Comparison of ENCODE assay signal across 19 mouse cellular contexts in genomic region chr1:69499652-69500051, GRCm38 (mm10).
"Had no signal": no experiment of that assay in that cellular context is flagged by ENCODE, and none has a peak within 500 bp of the region (broad histone marks: within the 10 kb centered on the region; RNA-seq: fewer than 3 reads in every experiment).

No protein-coding gene starts in this region.

- ATAC-seq: intestine, embryonic 16.5 days had no signal

- H3K4me1 ChIP-seq: limb, embryonic 10.5 days; limb, embryonic 13.5 days; midbrain, embryonic 13.5 days had no signal

- H3K4me2 ChIP-seq: limb, embryonic 13.5 days; lung, embryonic 14.5 days; midbrain, embryonic 13.5 days had no signal

- H3K9ac ChIP-seq: limb, embryonic 13.5 days; lung, embryonic 14.5 days; midbrain, embryonic 13.5 days; neural tube, embryonic 13.5 days had no signal

- H3K36me3 ChIP-seq: limb, embryonic 10.5 days; limb, embryonic 13.5 days; midbrain, embryonic 10.5 days; midbrain, embryonic 13.5 days; neural tube, embryonic 13.5 days had no signal

- H3K27ac ChIP-seq: kidney, postnatal 0 days; layer of hippocampus, adult 2 months; limb, embryonic 10.5 days; limb, embryonic 13.5 days; midbrain, embryonic 10.5 days; midbrain, embryonic 13.5 days; neural tube, embryonic 13.5 days; stomach, postnatal 0 days had no signal

- H3K9me3 ChIP-seq: limb, embryonic 10.5 days; limb, embryonic 13.5 days; megakaryocyte, embryonic 14.5 days; midbrain, embryonic 10.5 days; midbrain, embryonic 13.5 days; neural tube, embryonic 13.5 days had no signal

- DNase-seq: kidney, adult 18-20 months; kidney, postnatal 25 days; layer of hippocampus, adult 9-11 months; lung, embryonic 14.5 days; lung, postnatal 10 days; lung, postnatal 36 days; thymus, adult 2 months; thymus, postnatal 25 days had no signal

- H3K27me3 ChIP-seq: limb, embryonic 13.5 days; megakaryocyte, embryonic 14.5 days; midbrain, embryonic 13.5 days; neural tube, embryonic 13.5 days had no signal

- H3K4me3 ChIP-seq: limb, embryonic 10.5 days; limb, embryonic 13.5 days; midbrain, embryonic 10.5 days; midbrain, embryonic 13.5 days; myocyte; neural tube, embryonic 13.5 days had no signal
